Mouse (Mus musculus) limb, embryonic 15.5 days (tissue): ENCODE results near the gene Zpbp2. TPM values are rescaled to one million over a fixed set of nuclear protein-coding genes. Genes with fewer than 3 reads are reported as not detected.

Experiments used
- ATAC-seq: fragments of 200-750 bp; cut with Nextera tagmentation; 2 replicates; pipeline ENCODE4 v1.8.0; 2017; ENCODE audit warnings: low read depth, moderate TSS enrichment; ENCODE audit not compliant: insufficient number of reproducible peaks, low FRiP score, low TSS enrichment
- H3K27ac ChIP-seq: fragments of 300-500 bp; sonication (generic); 2 replicates; pipeline ENCODE4 v1.5.1; 2015; ENCODE audit warnings: moderate library complexity, mild to moderate bottlenecking, inconsistent platforms
- H3K27me3 ChIP-seq: fragments of 300-500 bp; sonication (generic); 2 replicates; pipeline ENCODE4 v1.6.1; 2015; ENCODE audit warnings: inconsistent platforms
- H3K36me3 ChIP-seq: fragments of 300-500 bp; sonication (generic); 2 replicates; pipeline ENCODE4 v1.6.1; 2015; ENCODE audit warnings: inconsistent platforms
- H3K4me1 ChIP-seq: fragments of 300-500 bp; sonication (generic); 2 replicates; pipeline ENCODE4 v1.6.1; 2015; ENCODE audit warnings: inconsistent platforms
- H3K4me2 ChIP-seq: fragments of 300-500 bp; sonication (generic); 2 replicates; pipeline ENCODE4 v1.6.1; 2015; ENCODE audit warnings: mild to moderate bottlenecking, inconsistent platforms
- H3K4me3 ChIP-seq: fragments of 300-500 bp; sonication (generic); 2 replicates; pipeline ENCODE4 v1.5.1; 2015; ENCODE audit warnings: mild to moderate bottlenecking, inconsistent platforms
- H3K9ac ChIP-seq: fragments of 300-500 bp; sonication (generic); 2 replicates; pipeline ENCODE4 v1.6.1; 2015; ENCODE audit warnings: inconsistent platforms
- H3K9me3 ChIP-seq: fragments of 300-500 bp; sonication (generic); 2 replicates; pipeline ENCODE4 v1.6.1; 2016; ENCODE audit warnings: inconsistent platforms
- WGBS: fragments of 180-500 bp; shearing (Covaris S2); methylation state at CpG from one replicate; pipeline ENCODE4 v1.1.7; 2015; 5-methylcytosine and 5-hydroxymethylcytosine counted together
- polyA plus RNA-seq: library from polyadenylated mRNA; unstranded; fragments of >200 nt; fragmentation: Nextera tagmentation; extraction: Ambion mirVana; gene quantifications from 2 replicates; pipeline ENCODE4 v1.2.1, GENCODE M21; 2015

Gene Zpbp2
- polyA plus RNA-seq, 1 experiment from 2014 or later = 0.12 TPM

GRCm38 (mm10) chr11:98584629-98585177 is 33.8 kb downstream of the Zpbp2 start:
- H3K9me3 ChIP-seq = no peaks in the 10 kb centered on the region
- no peak overlapping the region for H3K27ac ChIP-seq
- peaks cover 39% of the 10 kb centered on the region for H3K36me3 ChIP-seq
- peaks cover 33% of the 10 kb centered on the region for H3K4me1 ChIP-seq
- H3K4me2 ChIP-seq = no peak overlapping the region
- no peak for ATAC-seq
- WGBS = 80% methylated on average over 6 of the region's 6 CpGs
- no peak overlapping the region for H3K9ac ChIP-seq
- no peak overlapping the region for H3K4me3 ChIP-seq
- no peaks in the 10 kb centered on the region for H3K27me3 ChIP-seq

- Histone ChIP-seq H3K9me3 (no peaks in the 10 kb centered on the region), H3K27me3 (peaks cover under 1% of the 10 kb centered on the region; the same call in 1 of the 2 replicates), H3K27ac (peak overlapping the region; percentile 90), H3K9ac (peak overlapping the region; percentile 89), H3K4me3 (peak overlapping the region; percentile 96), H3K4me2 (peak overlapping the region; percentile 80), H3K4me1 (peaks cover 33% of the 10 kb centered on the region), H3K36me3 (peaks cover 24% of the 10 kb centered on the region)
- under 1% methylated on average over 22 of the region's 22 CpGs for WGBS
- 0 out of 2 replicates have a peak, but pooled peaks have one; percentile 12 for ATAC-seq
These were observed 35.4 kb downstream of the Zpbp2 start for GRCm38 (mm10) chr11:98586087-98586891.

GRCm38 (mm10) chr11:98586892-98587563 is 36.1 kb downstream of the Zpbp2 start, which contains the start of gene Ormdl3:
Ormdl3 (minus strand) TSS chr11:98587368.
- peaks cover 33% of the 10 kb centered on the region for H3K4me1 ChIP-seq
- H3K4me3 ChIP-seq = peak within 1 kb of the TSS; percentile 96
- ATAC-seq = peak; percentile 91
- under 1% methylated on average over 49 of the region's 49 CpGs for WGBS
- peak within 1 kb of the TSS; percentile 80 for H3K4me2 ChIP-seq
- peaks cover 4% of the 10 kb centered on the region for H3K27me3 ChIP-seq
- peak within 1 kb of the TSS; percentile 90 for H3K27ac ChIP-seq
- H3K36me3 ChIP-seq = peaks cover 16% of the 10 kb centered on the region
- peak within 1 kb of the TSS; percentile 89 for H3K9ac ChIP-seq
- H3K9me3 ChIP-seq = no peaks in the 10 kb centered on the region

GRCm38 (mm10) chr11:98587684-98588546 is 37.0 kb downstream of the Zpbp2 start:
- Histone ChIP-seq H3K4me3 (peak overlapping the region; percentile 96), H3K9ac (0 out of 2 replicates have a peak overlapping the region, but pooled peaks have one; percentile 7), H3K9me3 (no peaks in the 10 kb centered on the region), H3K4me1 (peaks cover 33% of the 10 kb centered on the region), H3K27me3 (peaks cover 9% of the 10 kb centered on the region), H3K36me3 (peaks cover 8% of the 10 kb centered on the region), H3K4me2 (peak overlapping the region; percentile 80), H3K27ac (peak overlapping the region; percentile 90)
- peak; percentile 57 for ATAC-seq
- 7% methylated on average over 20 of the region's 20 CpGs for WGBS

GRCm38 (mm10) chr11:98588833-98589281 is 38.0 kb downstream of the Zpbp2 start:
- no peak overlapping the region for H3K4me3 ChIP-seq
- no peaks in the 10 kb centered on the region for H3K36me3 ChIP-seq
- H3K27ac ChIP-seq = no peak overlapping the region
- no peak overlapping the region for H3K4me2 ChIP-seq
- H3K27me3 ChIP-seq = peaks cover 9% of the 10 kb centered on the region
- H3K4me1 ChIP-seq = peaks cover 33% of the 10 kb centered on the region
- no peaks in the 10 kb centered on the region for H3K9me3 ChIP-seq
- 51% methylated on average over 6 of the region's 6 CpGs for WGBS
- no peak for ATAC-seq
- H3K9ac ChIP-seq = no peak overlapping the region

GRCm38 (mm10) chr11:98589306-98589705 is 38.4 kb downstream of the Zpbp2 start:
- no peaks in the 10 kb centered on the region for H3K9me3 ChIP-seq
- ATAC-seq = no peak
- H3K4me2 ChIP-seq = no peak overlapping the region
- WGBS = 84% methylated on average over 8 of the region's 8 CpGs
- peaks cover 30% of the 10 kb centered on the region for H3K4me1 ChIP-seq
- no peak overlapping the region for H3K4me3 ChIP-seq
- no peak overlapping the region for H3K27ac ChIP-seq
- H3K36me3 ChIP-seq = no peaks in the 10 kb centered on the region
- H3K27me3 ChIP-seq = peaks cover 9% of the 10 kb centered on the region
- H3K9ac ChIP-seq = no peak overlapping the region

GRCm38 (mm10) chr11:98590548-98591445 is 39.9 kb downstream of the Zpbp2 start:
- H3K36me3 ChIP-seq = no peaks in the 10 kb centered on the region

GRCm38 (mm10) chr11:98595021-98595420 is 44.1 kb downstream of the Zpbp2 start:
- WGBS = 70% methylated on average over 6 of the region's 6 CpGs
- Histone ChIP-seq H3K4me3 (no peak overlapping the region), H3K4me1 (0 out of 2 replicates have a peak, but pooled peaks cover 8% of the 10 kb centered on the region), H3K27me3 (peaks cover 33% of the 10 kb centered on the region), H3K9me3 (no peaks in the 10 kb centered on the region), H3K4me2 (no peak overlapping the region), H3K36me3 (no peaks in the 10 kb centered on the region), H3K9ac (no peak overlapping the region), H3K27ac (no peak overlapping the region)
- no peak for ATAC-seq

More at GRCm38 (mm10) chr11:98590548-98591445, 39.9 kb downstream of the Zpbp2 start:
- no peak overlapping the region for H3K27ac ChIP-seq
- H3K4me2 ChIP-seq = no peak overlapping the region
- 69% methylated on average over 19 of the region's 19 CpGs for WGBS
- H3K4me1 ChIP-seq = peaks cover 19% of the 10 kb centered on the region
- H3K9me3 ChIP-seq = no peaks in the 10 kb centered on the region
- H3K4me3 ChIP-seq = no peak overlapping the region
- H3K9ac ChIP-seq = no peak overlapping the region
- no peak for ATAC-seq
- H3K27me3 ChIP-seq = peaks cover 9% of the 10 kb centered on the region

- Histone ChIP-seq H3K27me3 (peaks cover 35% of the 10 kb centered on the region), H3K4me1 (0 out of 2 replicates have a peak, but pooled peaks cover 8% of the 10 kb centered on the region), H3K27ac (no peak overlapping the region), H3K9ac (no peak overlapping the region), H3K4me2 (no peak overlapping the region), H3K4me3 (no peak overlapping the region), H3K36me3 (no peaks in the 10 kb centered on the region), H3K9me3 (no peaks in the 10 kb centered on the region)
- ATAC-seq = no peak
- WGBS = 78% methylated on average over 10 of the region's 10 CpGs
These were observed 44.6 kb downstream of the Zpbp2 start for GRCm38 (mm10) chr11:98595473-98595872.

- Histone ChIP-seq H3K4me2 (no peak overlapping the region), H3K4me3 (no peak overlapping the region), H3K9me3 (no peaks in the 10 kb centered on the region), H3K27me3 (peaks cover 40% of the 10 kb centered on the region), H3K9ac (no peak overlapping the region), H3K27ac (no peak overlapping the region), H3K36me3 (no peaks in the 10 kb centered on the region), H3K4me1 (0 out of 2 replicates have a peak, but pooled peaks cover 8% of the 10 kb centered on the region)
- ATAC-seq = no peak
- 75% methylated on average over 3 of the region's 3 CpGs for WGBS
These were observed 45.1 kb downstream of the Zpbp2 start for GRCm38 (mm10) chr11:98595955-98596354.
